Mouse (Mus musculus) midbrain, embryonic 11.5 days (tissue): Measurements from ENCODE around the gene Trip12. TPM values are rescaled to one million over a fixed set of nuclear protein-coding genes. Genes with fewer than 3 reads are reported as not detected.

Experiments used
- ATAC-seq: fragments of 200-750 bp; cut with Nextera tagmentation; 2 replicates; pipeline ENCODE4 v1.8.0; 2017; ENCODE audit warnings: moderate TSS enrichment, moderate library complexity; ENCODE audit not compliant: low FRiP score
- DNase-seq: peaks from one replicate; pipeline ENCODE4 v3.0.0; 2015; ENCODE audit warnings: low spot score; ENCODE audit errors: missing footprints
- H3K27ac ChIP-seq: fragments of 300-500 bp; sonication (generic); 2 replicates; pipeline ENCODE4 v1.5.1; 2014; ENCODE audit warnings: low read depth, low read length
- H3K27me3 ChIP-seq: fragments of 300-500 bp; sonication (generic); 2 replicates; pipeline ENCODE4 v1.6.1; 2014; ENCODE audit warnings: mild to moderate bottlenecking, low read length, moderate library complexity, mixed read lengths; ENCODE audit not compliant: control insufficient read depth, insufficient read depth
- H3K36me3 ChIP-seq: fragments of 300-500 bp; sonication (generic); 2 replicates; pipeline ENCODE4 v1.6.1; 2014; ENCODE audit warnings: mild to moderate bottlenecking, low read length, moderate library complexity, mixed read lengths; ENCODE audit not compliant: control insufficient read depth, insufficient read depth
- H3K4me1 ChIP-seq: fragments of 300-500 bp; sonication (generic); 2 replicates; pipeline ENCODE4 v1.6.1; 2014; ENCODE audit warnings: low read length; ENCODE audit not compliant: control insufficient read depth, insufficient read depth
- H3K4me2 ChIP-seq: fragments of 300-500 bp; sonication (generic); 2 replicates; pipeline ENCODE4 v1.6.1; 2014; ENCODE audit warnings: mild to moderate bottlenecking, moderate library complexity
- H3K4me3 ChIP-seq: fragments of 300-500 bp; sonication (generic); 2 replicates; pipeline ENCODE4 v1.5.1; 2014; ENCODE audit warnings: low read depth, low read length
- H3K9ac ChIP-seq: fragments of 300-500 bp; sonication (generic); 2 replicates; pipeline ENCODE4 v1.6.1; 2014; ENCODE audit warnings: low read length
- H3K9me3 ChIP-seq: fragments of 300-500 bp; sonication (generic); 2 replicates; pipeline ENCODE4 v1.6.1; 2016; ENCODE audit warnings: low read length; ENCODE audit not compliant: control insufficient read depth
- WGBS: fragments of 180-500 bp; shearing (Covaris S2); extraction: QIAGEN DNeasy Blood & Tissue Kit; methylation state at CpG from one replicate; pipeline ENCODE4 v1.1.7; 2014; 5-methylcytosine and 5-hydroxymethylcytosine counted together
- polyA plus RNA-seq: library from polyadenylated mRNA; unstranded; fragments of >200 nt; fragmentation: Nextera tagmentation; extraction: Ambion mirVana; gene quantifications from 2 replicates; pipeline ENCODE4 v1.2.1, GENCODE M21; 2014

Trip12 gene
- polyA plus RNA-seq, 1 experiment from 2014 or later, result 99.4 TPM

DNA sequence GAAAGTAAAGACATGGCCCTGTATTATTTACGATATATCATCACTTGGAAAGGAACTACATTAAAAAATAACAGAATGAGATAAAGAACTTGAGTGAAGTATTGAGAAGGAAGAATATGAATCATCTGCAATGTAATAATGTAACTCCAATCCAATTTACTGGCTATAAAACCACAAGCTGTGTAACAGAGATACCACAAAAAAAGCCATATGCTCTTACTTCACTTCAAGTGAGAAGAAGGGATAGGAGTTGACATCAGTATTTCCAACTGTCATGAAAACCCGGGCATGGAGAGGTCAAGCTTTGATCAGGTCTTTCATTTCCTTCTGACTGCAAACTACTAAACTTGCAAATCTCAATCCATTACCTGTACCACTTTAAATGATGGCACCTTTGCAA, 48.9 kb downstream of the Trip12 start:
- Histone ChIP-seq H3K36me3 (peaks cover 9% of the 10 kb centered on the region; the same call in 1 of the 2 replicates), H3K4me1 (no peaks in the 10 kb centered on the region), H3K4me2 (no peak overlapping the region), H3K4me3 (no peak overlapping the region), H3K9me3 (no peaks in the 10 kb centered on the region), H3K27ac (no peak overlapping the region), H3K9ac (no peak overlapping the region), H3K27me3 (no peaks in the 10 kb centered on the region)
- DNase-seq, result no peak
- ATAC-seq, result no peak
- WGBS, result 93% methylated on average over 2 of the region's 2 CpGs

DNA sequence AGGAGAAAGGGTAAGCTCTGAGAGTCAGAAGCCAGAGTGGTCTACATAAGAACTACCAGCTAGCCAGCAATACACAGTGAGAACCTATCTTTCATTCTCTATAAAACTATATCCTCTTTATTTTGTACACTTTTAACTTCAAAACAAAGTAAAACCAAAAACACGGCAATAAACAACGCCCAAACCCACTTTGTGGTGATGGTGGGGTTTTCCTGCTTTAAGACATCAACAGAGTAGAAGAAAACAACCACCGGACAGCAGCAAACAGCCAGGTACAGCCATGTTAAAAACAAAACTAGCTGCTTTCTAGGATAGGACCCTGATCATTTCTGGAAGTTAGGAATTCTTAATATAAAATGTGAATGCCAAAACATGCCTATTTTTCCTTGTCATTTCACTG, 59.7 kb downstream of the Trip12 start:
- no peak overlapping the region for H3K9ac ChIP-seq
- no peaks in the 10 kb centered on the region for H3K36me3 ChIP-seq
- no peak overlapping the region for H3K27ac ChIP-seq
- no peak overlapping the region for H3K4me2 ChIP-seq
- H3K4me3 ChIP-seq, result no peak overlapping the region
- 91% methylated on average over 3 of the region's 3 CpGs for WGBS
- ATAC-seq (no peak), DNase-seq (no peak)
- H3K27me3 ChIP-seq, result no peaks in the 10 kb centered on the region
- no peaks in the 10 kb centered on the region for H3K4me1 ChIP-seq
- H3K9me3 ChIP-seq, result no peaks in the 10 kb centered on the region

GRCm38 (mm10) chr1:84777455-84777854, 62.9 kb downstream of the Trip12 start:
- Histone ChIP-seq H3K4me2 (no peak overlapping the region), H3K4me1 (no peaks in the 10 kb centered on the region), H3K27ac (no peak overlapping the region), H3K4me3 (no peak overlapping the region), H3K36me3 (no peaks in the 10 kb centered on the region), H3K27me3 (no peaks in the 10 kb centered on the region), H3K9me3 (no peaks in the 10 kb centered on the region), H3K9ac (no peak overlapping the region)
- 83% methylated on average over 1 of the region's 1 CpGs for WGBS
- ATAC-seq (no peak), DNase-seq (no peak)

- Histone ChIP-seq H3K4me2 (no peak overlapping the region), H3K36me3 (peaks cover 10% of the 10 kb centered on the region; the same call in 1 of the 2 replicates), H3K4me3 (no peak overlapping the region), H3K9me3 (no peaks in the 10 kb centered on the region), H3K27me3 (no peaks in the 10 kb centered on the region), H3K27ac (no peak overlapping the region), H3K9ac (no peak overlapping the region), H3K4me1 (no peaks in the 10 kb centered on the region)
- WGBS, result 77% methylated on average over 4 of the region's 4 CpGs
- DNase-seq (no peak), ATAC-seq (peak; percentile 35; the same call in 1 of the 2 replicates)
Observed at GRCm38 (mm10) chr1:84758843-84759242, 81.5 kb downstream of the Trip12 start.

- Histone ChIP-seq H3K4me3 (no peak overlapping the region), H3K27ac (no peak overlapping the region), H3K27me3 (no peaks in the 10 kb centered on the region), H3K4me2 (no peak overlapping the region), H3K36me3 (peaks cover 12% of the 10 kb centered on the region; the same call in 1 of the 2 replicates), H3K4me1 (no peaks in the 10 kb centered on the region), H3K9ac (no peak overlapping the region), H3K9me3 (no peaks in the 10 kb centered on the region)
- no peak for DNase-seq
- 90% methylated on average over 3 of the region's 3 CpGs for WGBS
- no peak for ATAC-seq
Observed at GRCm38 (mm10) chr1:84742156-84742555, 98.2 kb downstream of the Trip12 start.

GRCm38 (mm10) chr1:84740080-84740479, 100.2 kb downstream of the Trip12 start:
- no peaks in the 10 kb centered on the region for H3K27me3 ChIP-seq
- H3K4me1 ChIP-seq, result no peaks in the 10 kb centered on the region
- no peak for DNase-seq
- H3K36me3 ChIP-seq, result peaks cover 14% of the 10 kb centered on the region; the same call in 1 of the 2 replicates
- H3K27ac ChIP-seq, result no peak overlapping the region
- no peak overlapping the region for H3K4me2 ChIP-seq
- no peak overlapping the region for H3K4me3 ChIP-seq
- no peak for ATAC-seq
- H3K9me3 ChIP-seq, result no peaks in the 10 kb centered on the region
- WGBS, result 80% methylated on average over 1 of the region's 1 CpGs
- H3K9ac ChIP-seq, result no peak overlapping the region

- ATAC-seq, result no peak
- H3K4me1 ChIP-seq, result no peaks in the 10 kb centered on the region
Observed at GRCm38 (mm10) chr1:84737097-84737496, 103.2 kb downstream of the Trip12 start.

GRCm38 (mm10) chr1:84733799-84734198, 106.5 kb downstream of the Trip12 start:
- Histone ChIP-seq H3K9me3 (no peaks in the 10 kb centered on the region), H3K36me3 (peaks cover 2% of the 10 kb centered on the region; the same call in 1 of the 2 replicates), H3K9ac (no peak overlapping the region), H3K4me2 (no peak overlapping the region), H3K4me3 (no peak overlapping the region), H3K27ac (no peak overlapping the region), H3K27me3 (no peaks in the 10 kb centered on the region), H3K4me1 (no peaks in the 10 kb centered on the region)
- DNase-seq (no peak), ATAC-seq (0 out of 2 replicates have a peak, but pooled peaks have one; percentile 22)
- 67% methylated on average over 3 of the region's 3 CpGs for WGBS

More at GRCm38 (mm10) chr1:84737097-84737496, 103.2 kb downstream of the Trip12 start:
- no peak overlapping the region for H3K27ac ChIP-seq
- WGBS, result 50% methylated on average over 1 of the region's 1 CpGs
- H3K4me2 ChIP-seq, result no peak overlapping the region
- no peak overlapping the region for H3K4me3 ChIP-seq
- DNase-seq, result no peak
- peaks cover 14% of the 10 kb centered on the region; the same call in 1 of the 2 replicates for H3K36me3 ChIP-seq
- H3K9me3 ChIP-seq, result no peaks in the 10 kb centered on the region
- no peak overlapping the region for H3K9ac ChIP-seq
- no peaks in the 10 kb centered on the region for H3K27me3 ChIP-seq

GRCm38 (mm10) chr1:84731763-84732162, 108.6 kb downstream of the Trip12 start:
- WGBS, result 73% methylated on average over 1 of the region's 1 CpGs
- Histone ChIP-seq H3K9ac (no peak overlapping the region), H3K27ac (no peak overlapping the region), H3K36me3 (no peaks in the 10 kb centered on the region; the same call in 1 of the 2 replicates), H3K4me3 (no peak overlapping the region), H3K4me2 (no peak overlapping the region), H3K27me3 (no peaks in the 10 kb centered on the region), H3K9me3 (no peaks in the 10 kb centered on the region), H3K4me1 (no peaks in the 10 kb centered on the region)
- DNase-seq (no peak), ATAC-seq (no peak)
